Mouse (Mus musculus) forebrain, embryonic 16.5 days (tissue): ENCODE data around the gene Palld. TPM values are rescaled to one million over a fixed set of nuclear protein-coding genes. Genes with fewer than 3 reads are reported as not detected.

Source experiments
- ATAC-seq: fragments of 200-750 bp; cut with Nextera tagmentation; 2 replicates; pipeline ENCODE4 v1.8.0; 2017; ENCODE audit warnings: mild to moderate bottlenecking, moderate library complexity
- H3K27ac ChIP-seq: fragments of 300-500 bp; sonication (generic); 2 replicates; pipeline ENCODE4 v1.5.1; 2014; ENCODE audit warnings: low read length, control low read depth
- H3K27me3 ChIP-seq: fragments of 300-500 bp; sonication (generic); replicated peaks from 2 replicates; pipeline ENCODE4 v1.6.1; 2014; ENCODE audit warnings: low read length; ENCODE audit not compliant: control insufficient read depth, insufficient read depth
- H3K36me3 ChIP-seq: fragments of 300-500 bp; sonication (generic); 2 replicates; pipeline ENCODE4 v1.6.1; 2014; ENCODE audit not compliant: control insufficient read depth, insufficient read depth
- H3K4me1 ChIP-seq: fragments of 300-500 bp; sonication (generic); replicated peaks from 2 replicates; pipeline ENCODE4 v1.6.1; 2014; ENCODE audit warnings: low read length; ENCODE audit not compliant: control insufficient read depth, insufficient read depth
- H3K4me2 ChIP-seq: fragments of 300-500 bp; sonication (generic); 2 replicates; pipeline ENCODE4 v1.6.1; 2014; ENCODE audit warnings: mild to moderate bottlenecking, low read length, control low read depth
- H3K4me3 ChIP-seq: fragments of 300-500 bp; sonication (generic); replicated peaks from 2 replicates; pipeline ENCODE4 v1.5.1; 2014; ENCODE audit warnings: mild to moderate bottlenecking, low read length, control low read depth
- H3K9ac ChIP-seq: fragments of 300-500 bp; sonication (generic); replicated peaks from 2 replicates; pipeline ENCODE4 v1.6.1; 2014; ENCODE audit warnings: low read depth, low read length, control low read depth
- H3K9me3 ChIP-seq: fragments of 300-500 bp; sonication (generic); 2 replicates; pipeline ENCODE4 v1.6.1; 2016; ENCODE audit warnings: low read length; ENCODE audit not compliant: control insufficient read depth
- WGBS: fragments of 180-500 bp; shearing (Covaris S2); extraction: QIAGEN DNeasy Blood & Tissue Kit; methylation state at CpG from one replicate; pipeline ENCODE4 v1.1.7; 2014; 5-methylcytosine and 5-hydroxymethylcytosine counted together
- polyA plus RNA-seq: library from polyadenylated mRNA; unstranded; fragments of >200 nt; fragmentation: Nextera tagmentation; extraction: Ambion mirVana; gene quantifications from 2 replicates; pipeline ENCODE4 v1.2.1, GENCODE M21; 2015

Palld gene
- polyA plus RNA-seq, 1 experiment from 2014 or later = 16.8 TPM

- Histone ChIP-seq H3K9me3 (no peaks in the 10 kb centered on the region), H3K4me3 (no peak overlapping the region), H3K9ac (no peak overlapping the region), H3K4me2 (no peak overlapping the region), H3K27me3 (no peaks in the 10 kb centered on the region), H3K27ac (no peak overlapping the region), H3K4me1 (no peaks in the 10 kb centered on the region), H3K36me3 (no peaks in the 10 kb centered on the region)
- no peak for ATAC-seq
- WGBS = 91% methylated on average over 8 of the region's 8 CpGs
Observed at GRCm38 (mm10) chr8:61725306-61726017, 177.0 kb downstream of the Palld start.

GRCm38 (mm10) chr8:61722226-61722625, 180.3 kb downstream of the Palld start:
- WGBS = 84% methylated on average over 9 of the region's 9 CpGs
- H3K9ac ChIP-seq = no peak overlapping the region
- no peak for ATAC-seq
- no peaks in the 10 kb centered on the region for H3K27me3 ChIP-seq
- no peaks in the 10 kb centered on the region for H3K36me3 ChIP-seq
- H3K9me3 ChIP-seq = no peaks in the 10 kb centered on the region
- no peaks in the 10 kb centered on the region for H3K4me1 ChIP-seq
- H3K27ac ChIP-seq = no peak overlapping the region
- no peak overlapping the region for H3K4me2 ChIP-seq
- no peak overlapping the region for H3K4me3 ChIP-seq

GRCm38 (mm10) chr8:61715351-61716125, 187.0 kb downstream of the Palld start:
- ATAC-seq = no peak
- Histone ChIP-seq H3K9me3 (no peaks in the 10 kb centered on the region), H3K9ac (no peak overlapping the region), H3K27ac (no peak overlapping the region), H3K36me3 (no peaks in the 10 kb centered on the region), H3K27me3 (no peaks in the 10 kb centered on the region), H3K4me1 (no peaks in the 10 kb centered on the region), H3K4me2 (no peak overlapping the region), H3K4me3 (no peak overlapping the region)
- WGBS = 57% methylated on average over 14 of the region's 14 CpGs

GRCm38 (mm10) chr8:61714293-61714831, 188.1 kb downstream of the Palld start:
- Histone ChIP-seq H3K4me1 (no peaks in the 10 kb centered on the region), H3K9ac (no peak overlapping the region), H3K36me3 (no peaks in the 10 kb centered on the region), H3K9me3 (no peaks in the 10 kb centered on the region), H3K4me2 (no peak overlapping the region), H3K27ac (no peak overlapping the region), H3K4me3 (no peak overlapping the region), H3K27me3 (no peaks in the 10 kb centered on the region)
- 41% methylated on average over 6 of the region's 6 CpGs for WGBS
- ATAC-seq = peak; percentile 20; the same call in 1 of the 2 replicates

GRCm38 (mm10) chr8:61713195-61713990, 189.1 kb downstream of the Palld start:
- H3K4me2 ChIP-seq = no peak overlapping the region
- H3K36me3 ChIP-seq = no peaks in the 10 kb centered on the region
- 89% methylated on average over 16 of the region's 16 CpGs for WGBS
- no peaks in the 10 kb centered on the region for H3K27me3 ChIP-seq
- no peak for ATAC-seq
- H3K4me3 ChIP-seq = no peak overlapping the region
- H3K9me3 ChIP-seq = no peaks in the 10 kb centered on the region
- no peaks in the 10 kb centered on the region for H3K4me1 ChIP-seq
- H3K27ac ChIP-seq = no peak overlapping the region
- H3K9ac ChIP-seq = no peak overlapping the region

GRCm38 (mm10) chr8:61712426-61712825, 190.1 kb downstream of the Palld start:
- Histone ChIP-seq H3K4me1 (no peaks in the 10 kb centered on the region), H3K36me3 (no peaks in the 10 kb centered on the region), H3K4me2 (no peak overlapping the region), H3K9ac (no peak overlapping the region), H3K4me3 (no peak overlapping the region), H3K27ac (no peak overlapping the region), H3K27me3 (no peaks in the 10 kb centered on the region), H3K9me3 (no peaks in the 10 kb centered on the region)
- ATAC-seq = no peak
- 88% methylated on average over 2 of the region's 2 CpGs for WGBS

- H3K27ac ChIP-seq = no peak overlapping the region
- H3K9ac ChIP-seq = no peak overlapping the region
- H3K4me1 ChIP-seq = no peaks in the 10 kb centered on the region; the same call in 1 of the 2 replicates
- H3K27me3 ChIP-seq = no peaks in the 10 kb centered on the region
- no peaks in the 10 kb centered on the region for H3K9me3 ChIP-seq
- no peaks in the 10 kb centered on the region for H3K36me3 ChIP-seq
- H3K4me2 ChIP-seq = no peak overlapping the region
- no peak overlapping the region for H3K4me3 ChIP-seq
- peak; percentile 50 for ATAC-seq
- WGBS = 69% methylated on average over 8 of the region's 8 CpGs
Observed at GRCm38 (mm10) chr8:61708586-61709305, 193.7 kb downstream of the Palld start.

- ATAC-seq = no peak
- Histone ChIP-seq H3K4me1 (peaks cover 16% of the 10 kb centered on the region), H3K9me3 (no peaks in the 10 kb centered on the region), H3K27ac (no peak overlapping the region), H3K27me3 (no peaks in the 10 kb centered on the region), H3K4me2 (no peak overlapping the region), H3K9ac (no peak overlapping the region), H3K36me3 (no peaks in the 10 kb centered on the region), H3K4me3 (no peak overlapping the region)
- WGBS = 79% methylated on average over 3 of the region's 3 CpGs
Observed at GRCm38 (mm10) chr8:61705491-61705890, 197.0 kb downstream of the Palld start.
